Mouse (Mus musculus): ENCODE data around the gene Peak1.

- TF ChIP-seq CTCF (IDR thresholded peaks at IDR 0.05; ENCODE audit: low read depth) (no peak), EP300 (IDR thresholded peaks at IDR 0.05; ENCODE audit: low read depth) (no peak)
Measured at GRCm38 (mm10) chr9:56235281-56235680, 182.6 kb downstream of the Peak1 start.

All from liver, postnatal 0 days (tissue).